Mouse (Mus musculus) lung, postnatal 0 days (tissue): ENCODE data around the gene Abcg4.

ENCODE experiments used
- CTCF ChIP-seq: IDR thresholded peaks from 2 replicates; pipeline ENCODE4 v1.5.1; 2016; ENCODE audit warnings: antibody characterized with exemption, mild to moderate bottlenecking
- EP300 ChIP-seq: IDR thresholded peaks from 2 replicates; pipeline ENCODE4 v1.6.1; 2016; ENCODE audit warnings: antibody characterized with exemption, mild to moderate bottlenecking, control low read depth

DNA sequence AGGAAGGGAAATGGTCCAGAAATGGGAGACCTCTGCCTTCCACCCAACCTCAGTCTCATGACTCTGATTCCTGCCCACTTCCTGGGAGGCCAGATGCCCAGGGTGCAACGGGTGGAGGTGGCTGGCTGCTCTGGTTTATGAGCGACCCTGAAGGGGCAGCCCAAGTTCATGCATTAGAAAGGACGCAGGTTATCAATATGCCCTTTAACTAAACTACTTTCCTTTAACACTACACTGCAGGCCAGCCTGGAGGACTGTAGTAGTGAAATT, 30.3 kb upstream of the Abcg4 start:
- no peak for TF ChIP-seq EP300
- no peak for TF ChIP-seq CTCF
